In genomic region chr7:81615031-81615430, GRCm38 (mm10) we compare ENCODE assay signal across 27 mouse cellular contexts. TPM values are rescaled to one million over a fixed set of nuclear protein-coding genes. Genes with fewer than 3 reads are reported as not detected.
"Had no signal": no experiment of that assay in that cellular context is flagged by ENCODE, and none has a peak within 500 bp of the region (broad histone marks: within the 10 kb centered on the region; RNA-seq: fewer than 3 reads in every experiment).

No protein-coding gene starts in this region.

- H3K27me3 ChIP-seq: heart, embryonic 12.5 days; hindbrain, embryonic 13.5 days; hindbrain, embryonic 15.5 days; kidney, embryonic 15.5 days; limb, embryonic 13.5 days; limb, embryonic 15.5 days; liver, embryonic 12.5 days had no signal

- H3K27ac ChIP-seq: gastrocnemius, adult 2 months; heart, embryonic 10.5 days; hindbrain, embryonic 13.5 days; hindbrain, embryonic 15.5 days; hindbrain, postnatal 0 days; kidney, embryonic 15.5 days; kidney, postnatal 0 days; limb, embryonic 13.5 days; limb, embryonic 15.5 days; liver, embryonic 12.5 days; liver, embryonic 14.5 days had no signal

- H3K9me3 ChIP-seq: heart, embryonic 10.5 days; heart, embryonic 12.5 days; hindbrain, embryonic 13.5 days; hindbrain, embryonic 15.5 days; kidney, embryonic 15.5 days; limb, embryonic 13.5 days; limb, embryonic 15.5 days; liver, embryonic 12.5 days had no signal

- H3K9ac ChIP-seq: heart, embryonic 12.5 days; hindbrain, embryonic 13.5 days; hindbrain, embryonic 15.5 days; kidney, embryonic 15.5 days; limb, embryonic 13.5 days; limb, embryonic 15.5 days; liver, embryonic 12.5 days; liver, embryonic 14.5 days had no signal

- H3K4me1 ChIP-seq: hindbrain, embryonic 13.5 days; hindbrain, embryonic 15.5 days; kidney, embryonic 15.5 days; limb, embryonic 13.5 days; limb, embryonic 15.5 days had no signal

- H3K36me3 ChIP-seq: hindbrain, embryonic 13.5 days; hindbrain, embryonic 15.5 days; kidney, embryonic 15.5 days had no signal

- DNase-seq: gastrocnemius, adult 2 months; gastrocnemius, postnatal 10 days; gastrocnemius, postnatal 25 days; heart, adult 18-20 months; heart, postnatal 10 days; heart, postnatal 36 days; kidney, adult 11 months; kidney, adult 2 months; kidney, adult 9 months; kidney, postnatal 14 days; kidney, postnatal 36 days; layer of hippocampus, adult 9-11 months; layer of hippocampus, postnatal 36 days; left cerebral cortex, postnatal 4 days had no signal

- H3K4me3 ChIP-seq: gastrocnemius, adult 2 months; heart, embryonic 10.5 days; heart, embryonic 12.5 days; hindbrain, embryonic 13.5 days; hindbrain, embryonic 15.5 days; kidney, embryonic 15.5 days; limb, embryonic 13.5 days; limb, embryonic 15.5 days; liver, embryonic 12.5 days had no signal

- ATAC-seq: hindbrain, postnatal 0 days; intestine, embryonic 16.5 days; liver, embryonic 12.5 days had no signal

- H3K4me2 ChIP-seq: heart, embryonic 12.5 days; hindbrain, embryonic 13.5 days; hindbrain, embryonic 15.5 days; kidney, embryonic 15.5 days; limb, embryonic 13.5 days; limb, embryonic 15.5 days; liver, embryonic 12.5 days had no signal

RNA-seq across cellular contexts. Expression of gene Fsd2, which starts 48.3 kb away (rescaled TPM):
- polyA plus RNA-seq: intestine, embryonic 14.5 days had no signal
